Mouse (Mus musculus): Measurements from ENCODE around the gene Xpo6.

The Xpo6 gene

DNA sequence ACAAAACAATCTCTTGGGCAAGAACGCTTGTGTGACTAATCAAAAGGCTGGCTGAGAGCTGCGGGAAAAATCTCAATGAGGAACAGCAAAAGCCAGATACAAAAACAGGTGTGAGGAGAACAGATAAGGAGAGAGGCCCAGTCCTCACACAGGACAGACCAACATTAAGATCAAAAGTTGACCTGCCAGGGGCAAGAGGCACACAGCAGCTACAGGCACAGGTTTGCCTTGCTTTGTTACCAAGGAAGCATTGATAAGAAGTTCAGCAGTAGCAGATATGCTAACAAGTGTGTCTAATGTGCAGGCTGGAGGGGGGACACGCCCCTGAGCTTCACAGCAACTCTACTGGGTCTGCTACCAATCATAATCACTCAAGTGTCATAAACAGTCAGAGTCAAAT, 73.8 kb downstream of the Xpo6 start:
- no peak for DNase-seq (ENCODE audit: low spot score in 2 of 2)

DNA sequence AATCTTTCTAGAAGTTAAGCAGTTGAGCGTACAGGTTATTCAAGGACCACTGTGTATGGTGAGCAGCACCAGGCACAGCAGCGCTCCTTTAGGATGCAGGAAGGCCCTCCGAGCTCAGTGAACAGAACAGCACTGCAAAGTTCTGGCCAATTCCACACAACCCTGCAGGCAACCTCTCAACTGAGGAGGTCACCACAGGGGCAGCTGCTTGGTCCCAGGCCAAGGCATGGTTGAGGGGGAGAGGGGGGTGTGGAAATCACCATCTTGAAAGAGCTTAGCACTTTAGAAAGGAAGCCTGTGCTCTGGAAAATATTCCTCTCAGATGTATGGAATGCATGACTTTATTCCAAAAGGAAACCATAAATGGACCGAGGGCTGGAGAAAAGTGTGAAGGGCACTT, 78.8 kb downstream of the Xpo6 start:
- DNase-seq (ENCODE audit: low spot score in 2 of 2): no peak

DNA sequence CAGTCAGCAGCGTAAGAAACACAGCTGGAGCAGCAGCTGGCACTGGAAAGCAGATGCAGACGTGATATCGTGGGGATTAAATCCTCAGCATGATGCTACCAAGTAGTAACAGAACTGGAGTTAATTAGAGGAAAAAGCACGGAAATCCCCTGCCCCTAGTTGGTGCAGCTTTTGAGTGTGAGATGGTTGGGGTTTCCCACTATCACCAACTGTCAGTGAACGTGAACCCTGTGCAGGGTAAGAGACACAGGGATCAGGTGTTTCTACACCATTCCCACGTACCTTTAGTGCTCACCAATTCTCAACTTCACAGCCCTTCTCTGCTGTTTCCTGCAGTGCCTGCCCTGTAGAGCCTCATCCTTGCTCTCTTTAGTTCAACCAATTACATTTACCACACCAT, 80.5 kb downstream of the Xpo6 start:
- DNase-seq (ENCODE audit: low spot score in 2 of 2): no peak

- DNase-seq (ENCODE audit: low spot score in 2 of 2): no peak
These were observed 87.0 kb downstream of the Xpo6 start for GRCm38 (mm10) chr7:126113263-126113662.

DNA sequence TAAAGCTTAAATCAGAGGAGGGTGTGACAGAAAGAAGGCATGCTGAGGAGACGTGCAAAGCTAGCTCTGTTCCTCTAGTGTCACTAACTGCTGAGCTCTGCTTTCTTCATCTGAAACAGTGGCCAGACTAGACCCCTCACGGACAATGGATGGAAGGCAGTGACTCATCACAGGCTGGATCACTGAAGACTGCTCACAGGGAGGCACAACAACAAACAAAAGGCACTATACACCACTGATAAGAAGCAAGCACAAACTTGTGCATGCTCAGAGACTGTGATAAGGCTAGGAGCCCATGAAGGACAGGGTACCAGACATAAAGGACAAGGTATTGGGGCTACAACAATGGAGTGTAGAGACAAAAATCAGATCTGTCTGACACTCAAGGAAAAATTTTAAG, 89.1 kb downstream of the Xpo6 start:
- DNase-seq (ENCODE audit: low spot score in 2 of 2): no peak

- DNase-seq (ENCODE audit: low spot score in 2 of 2): no peak
These were observed 90.4 kb downstream of the Xpo6 start for GRCm38 (mm10) chr7:126109898-126110297.

GRCm38 (mm10) chr7:126100440-126100839, 99.9 kb downstream of the Xpo6 start:
- no peak for DNase-seq (ENCODE audit: low spot score in 2 of 2)

- DNase-seq (ENCODE audit: low spot score in 2 of 2): no peak
These were observed 100.5 kb downstream of the Xpo6 start for GRCm38 (mm10) chr7:126099835-126100234.

DNA sequence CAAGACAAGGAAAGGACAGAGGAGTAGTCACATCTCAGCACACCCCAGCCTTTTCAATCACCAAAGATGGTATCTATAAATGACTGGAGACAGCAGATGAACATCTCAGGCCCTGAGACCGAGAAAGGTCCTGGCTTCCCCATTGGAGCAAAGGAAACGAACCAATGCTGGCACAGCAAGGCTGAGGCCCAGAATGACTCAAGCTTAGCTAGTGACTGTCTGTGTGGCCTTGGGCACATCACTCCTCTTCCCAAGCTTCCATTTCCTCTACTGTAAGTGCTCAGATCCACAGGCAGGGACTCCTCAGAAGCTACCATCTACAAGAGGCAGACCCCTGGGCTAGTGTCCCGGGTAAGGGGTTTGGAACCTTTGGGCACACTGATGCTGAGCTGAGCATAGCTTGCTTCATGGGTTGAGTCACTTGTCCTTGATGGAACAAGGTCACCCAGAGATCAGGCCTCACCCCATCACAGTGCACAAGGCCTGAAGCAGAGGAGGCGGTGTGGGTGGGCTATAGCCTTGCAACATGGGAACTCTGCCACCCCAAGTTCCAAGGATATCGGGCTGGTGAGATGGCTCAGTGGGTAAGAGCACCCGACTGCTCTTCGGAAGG, 101.0 kb downstream of the Xpo6 start:
- DNase-seq (ENCODE audit: low spot score in 2 of 2): no peak

DNA sequence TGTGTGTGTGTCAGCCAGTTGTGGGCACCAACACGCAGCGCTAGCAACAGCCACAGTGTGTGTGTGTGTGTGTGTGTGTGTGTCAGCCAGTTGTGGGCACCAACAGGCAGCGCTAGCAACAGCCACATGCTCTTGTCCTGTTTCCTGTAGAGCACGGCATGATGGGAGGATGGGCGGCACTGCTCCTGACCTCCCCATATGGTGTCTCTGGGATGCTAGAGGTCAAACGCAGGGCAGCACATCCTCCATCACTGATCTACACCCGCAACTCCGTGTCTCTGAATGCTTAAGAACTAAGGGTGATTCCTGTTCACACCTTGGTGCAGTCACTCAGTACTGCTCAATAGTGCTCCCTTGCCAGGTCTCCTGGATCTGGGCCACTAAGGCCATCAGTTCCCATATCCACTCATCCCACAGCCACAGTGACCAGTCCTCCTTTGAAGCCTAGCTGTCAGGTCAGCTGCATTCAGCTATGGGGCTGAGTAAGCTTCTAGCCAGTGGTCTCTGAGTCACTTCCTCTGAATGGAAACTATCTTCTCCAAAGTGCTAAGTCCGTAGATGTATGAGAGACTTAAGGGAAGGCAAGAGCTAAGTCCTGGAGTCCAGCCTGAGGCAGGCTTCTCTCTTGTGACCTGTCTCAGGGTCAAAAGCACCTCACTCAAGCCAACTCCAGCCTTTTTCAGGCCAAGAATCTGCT, 102.9 kb downstream of the Xpo6 start:
- DNase-seq (ENCODE audit: low spot score in 2 of 2): no peak

DNA sequence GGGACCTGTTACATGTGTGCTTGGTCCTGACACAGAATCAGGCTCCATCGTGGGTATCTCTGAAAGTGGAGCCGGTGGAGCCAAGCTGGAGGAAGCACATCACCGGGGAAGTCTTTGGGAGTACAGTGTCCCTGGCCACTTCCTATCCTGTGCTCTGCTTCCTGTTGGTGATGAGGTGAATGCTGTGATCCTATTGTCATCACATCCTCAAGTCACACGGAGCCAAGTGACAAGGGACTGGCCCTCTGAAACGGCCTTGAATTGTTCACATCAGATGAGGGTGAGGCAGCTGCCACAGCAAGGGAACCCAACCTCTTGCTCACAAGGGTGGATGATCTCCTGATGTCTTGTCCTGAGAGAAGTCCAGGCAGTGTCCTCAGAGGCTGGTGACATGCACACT, 103.7 kb downstream of the Xpo6 start:
- no peak for DNase-seq (ENCODE audit: low spot score in 2 of 2)

- DNase-seq (ENCODE audit: low spot score in 2 of 2): no peak
These were observed 105.6 kb downstream of the Xpo6 start for GRCm38 (mm10) chr7:126094738-126095137.

GRCm38 (mm10) chr7:126093162-126093561, 107.1 kb downstream of the Xpo6 start:
- DNase-seq (ENCODE audit: low spot score in 2 of 2): no peak

DNA sequence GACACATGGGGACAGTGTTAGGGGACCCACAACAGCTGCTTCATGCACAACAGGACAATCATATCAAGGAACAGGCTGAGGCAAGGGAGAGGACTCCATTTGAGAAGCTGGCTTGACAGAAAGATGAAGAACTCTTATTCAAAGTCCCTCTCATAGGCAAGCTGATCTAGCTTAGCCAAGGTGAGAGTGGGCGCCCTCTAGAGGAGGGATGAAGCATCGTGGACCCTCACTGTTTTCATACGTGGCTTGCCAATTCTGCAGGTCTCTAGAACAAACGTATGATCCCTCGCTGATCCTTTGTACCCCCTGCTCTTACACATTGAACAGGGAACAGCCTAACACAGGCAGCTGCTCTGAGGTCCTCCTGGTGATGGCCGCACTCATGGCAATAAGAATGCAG, 110.5 kb downstream of the Xpo6 start:
- DNase-seq (ENCODE audit: low spot score in 2 of 2): no peak

- no peak for DNase-seq (ENCODE audit: low spot score in 2 of 2)
These were observed 112.1 kb downstream of the Xpo6 start for GRCm38 (mm10) chr7:126088155-126088554.

DNA sequence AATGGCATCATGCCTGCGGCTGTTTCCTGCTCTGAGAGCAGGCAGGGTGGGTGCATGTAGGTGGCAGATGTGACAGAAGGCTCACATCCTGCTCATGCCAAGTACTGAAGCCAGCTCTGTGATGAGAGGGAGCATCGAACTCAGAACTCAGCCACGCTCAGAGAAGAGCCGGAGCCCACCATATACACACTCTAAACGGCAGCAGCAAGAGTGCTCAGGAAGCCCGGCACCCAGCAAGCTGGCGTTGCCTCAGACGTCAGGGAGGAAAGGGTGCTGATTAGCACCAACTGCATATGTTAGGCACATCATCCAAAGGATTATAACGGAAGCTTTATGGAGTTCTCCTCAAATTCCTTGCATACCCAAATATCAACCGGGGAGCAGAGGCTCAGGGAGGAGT, 112.7 kb downstream of the Xpo6 start:
- DNase-seq (ENCODE audit: low spot score in 2 of 2): no peak

- DNase-seq (ENCODE audit: low spot score in 2 of 2): no peak
These were observed 114.0 kb downstream of the Xpo6 start for GRCm38 (mm10) chr7:126086321-126086741.

GRCm38 (mm10) chr7:126085154-126085553, 115.1 kb downstream of the Xpo6 start:
- DNase-seq (ENCODE audit: low spot score in 2 of 2): no peak

DNA sequence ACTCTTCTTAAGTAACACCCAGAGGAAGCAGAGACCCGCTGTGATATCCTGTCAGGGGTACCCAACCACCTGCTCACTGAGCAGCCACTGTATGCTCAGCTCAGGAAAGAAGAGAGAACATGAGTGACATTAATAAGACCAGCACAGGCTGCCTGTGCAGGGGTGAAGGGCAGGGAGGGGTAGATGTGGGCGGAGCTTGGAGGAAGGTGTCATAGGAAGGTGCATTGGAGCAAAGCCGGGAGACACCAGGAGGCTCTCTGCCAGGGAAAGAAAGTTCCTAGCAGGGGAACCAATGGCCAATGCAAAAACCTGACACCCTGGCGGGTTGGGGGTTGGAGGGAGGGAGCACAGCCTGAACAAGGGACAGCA, 116.3 kb downstream of the Xpo6 start:
- no peak for DNase-seq (ENCODE audit: low spot score in 2 of 2)

GRCm38 (mm10) chr7:126083341-126083979, 116.8 kb downstream of the Xpo6 start:
- no peak for DNase-seq (ENCODE audit: low spot score in 2 of 2)

DNA sequence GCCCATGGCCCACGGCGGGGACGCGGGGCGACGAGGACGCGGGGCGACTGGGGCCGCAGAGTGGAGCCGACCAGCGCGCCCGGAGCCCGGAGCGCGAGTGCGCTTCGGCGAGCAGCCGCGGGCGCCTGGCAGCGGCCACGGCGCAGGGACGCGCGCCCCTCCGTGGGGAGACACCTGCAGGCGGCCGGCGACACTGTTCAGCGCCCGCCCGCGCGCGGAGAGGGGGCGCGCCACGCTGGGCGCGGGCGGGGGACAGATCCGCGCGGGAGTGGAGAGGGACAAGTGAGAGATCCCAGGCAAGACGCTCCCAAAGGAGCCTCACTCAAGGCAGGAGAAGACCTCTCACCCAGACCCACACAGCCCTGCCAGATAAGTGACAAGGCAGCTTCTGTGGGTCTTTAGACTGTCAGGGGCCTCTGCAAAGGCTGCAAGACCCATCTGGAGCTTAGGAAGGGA, 118.0 kb downstream of the Xpo6 start, which contains the start of gene Gsg1l:
TSS of gene Gsg1l (minus strand) at position 126 of the 456 bp plus-strand sequence.
- DNase-seq (ENCODE audit: low spot score in 2 of 2): no peak

DNA sequence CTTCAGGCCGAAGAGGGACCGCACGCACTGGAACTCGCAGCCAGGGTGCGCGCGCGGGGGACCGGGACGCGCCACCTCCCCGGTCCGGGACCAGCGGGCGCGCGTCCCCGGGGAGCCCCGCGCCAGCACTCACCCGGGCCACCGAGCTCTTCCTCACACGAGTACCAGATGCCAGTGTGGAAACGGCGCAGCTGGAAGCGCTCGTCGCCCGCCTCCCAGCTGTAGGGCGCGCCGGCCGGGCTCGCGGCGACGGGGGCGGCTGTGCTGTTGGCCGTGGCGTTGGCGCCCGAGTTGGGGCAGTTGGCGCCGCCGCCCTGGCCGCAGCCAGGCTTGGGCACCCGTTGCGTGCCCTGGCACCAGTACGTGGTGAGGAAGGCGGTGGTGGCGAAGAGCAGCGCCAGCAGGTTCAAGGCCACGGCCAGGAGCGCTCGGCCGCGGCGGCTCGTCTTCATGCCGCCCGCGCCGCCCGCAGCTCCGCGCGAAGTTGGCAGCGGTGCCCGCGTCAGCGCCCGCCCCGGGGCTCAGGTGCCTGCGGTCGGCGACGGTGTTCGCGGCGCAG, 118.5 kb downstream of the Xpo6 start:
- no peak for DNase-seq (ENCODE audit: low spot score in 2 of 2)

Data from frontal cortex, postnatal 25 days (tissue).